Mouse (Mus musculus): Measurements from ENCODE around the gene Adamts17.

DNA sequence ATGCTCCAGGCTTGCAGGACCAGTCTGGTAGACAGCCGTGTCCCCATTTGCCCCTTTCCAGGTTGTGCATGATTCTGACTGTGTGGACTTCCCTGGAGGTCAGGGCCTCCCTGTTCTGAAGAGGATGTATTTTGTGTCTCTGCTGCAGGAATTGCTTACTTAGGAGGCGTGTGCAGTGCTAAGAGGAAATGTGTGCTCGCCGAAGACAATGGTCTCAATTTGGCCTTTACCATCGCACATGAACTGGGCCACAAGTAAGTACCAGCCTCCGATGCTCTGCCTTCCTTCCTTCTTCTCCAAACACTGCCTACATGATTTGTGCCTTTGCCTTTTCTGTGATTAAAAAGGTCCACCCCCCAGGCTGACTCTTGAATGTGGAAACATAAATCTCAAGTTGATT lies 129.1 kb downstream of the Adamts17 start:
- TF ChIP-seq CTCF (conservative IDR thresholded peaks at IDR 0.05; ENCODE audit: low read length): no peak
- TF ChIP-seq NANOG (IDR thresholded peaks at IDR 0.05; ENCODE audit: borderline replicate concordance, low read length): no peak
- TF ChIP-seq POU5F1 (IDR thresholded peaks at IDR 0.05; ENCODE audit: borderline replicate concordance, low read length): no peak

Data from E14TG2a.4 (cell line).